Mouse (Mus musculus) G1E (cell line): Measurements from ENCODE around the gene Hpca.

Experiments
- CTCF ChIP-seq: IDR thresholded peaks from 2 replicates; pipeline ENCODE4 v1.5.1; 2012; ENCODE audit warnings: low read depth, low read length, inconsistent platforms, mixed read lengths
- GATA1 ChIP-seq: IDR thresholded peaks from 2 replicates; pipeline ENCODE4 v1.6.1; 2012; ENCODE audit warnings: borderline replicate concordance, low read length, inconsistent platforms, mixed read lengths
- GATA2 ChIP-seq: IDR thresholded peaks from 2 replicates; pipeline ENCODE4 v1.6.1; 2012; ENCODE audit warnings: low read depth, low read length, inconsistent platforms, borderline replicate concordance
- POLR2AphosphoS5 ChIP-seq: IDR thresholded peaks from 2 replicates; pipeline ENCODE4 v1.6.1; 2012; ENCODE audit warnings: low read depth, low read length, inconsistent platforms; ENCODE audit not compliant: insufficient replicate concordance

- TF ChIP-seq CTCF (no peak), GATA1 (no peak), POLR2AphosphoS5 (no peak), GATA2 (no peak)
Measured at GRCm38 (mm10) chr4:129130755-129131303, 9.0 kb upstream of the Hpca start.
